Mouse (Mus musculus) neural tube, embryonic 12.5 days (tissue): Measurements from ENCODE around the gene 1700003E16Rik. TPM values are rescaled to one million over a fixed set of nuclear protein-coding genes. Genes with fewer than 3 reads are reported as not detected.

Experiments
- ATAC-seq: fragments of 200-750 bp; cut with Nextera tagmentation; 2 replicates; pipeline ENCODE4 v1.8.0; 2017; ENCODE audit warnings: low read depth, mild to moderate bottlenecking, moderate TSS enrichment, moderate library complexity; ENCODE audit not compliant: low FRiP score
- H3K27ac ChIP-seq: fragments of 300-500 bp; sonication (generic); 2 replicates; pipeline ENCODE4 v1.5.1; 2016
- H3K27me3 ChIP-seq: fragments of 300-500 bp; sonication (generic); replicated peaks from 2 replicates; pipeline ENCODE4 v1.6.1; 2016; ENCODE audit warnings: mild to moderate bottlenecking
- H3K36me3 ChIP-seq: fragments of 300-500 bp; sonication (generic); 2 replicates; pipeline ENCODE4 v1.6.1; 2016; ENCODE audit warnings: mild to moderate bottlenecking
- H3K4me1 ChIP-seq: fragments of 300-500 bp; sonication (generic); 2 replicates; pipeline ENCODE4 v1.6.1; 2016
- H3K4me2 ChIP-seq: fragments of 300-500 bp; sonication (generic); replicated peaks from 2 replicates; pipeline ENCODE4 v1.6.1; 2016; ENCODE audit warnings: mild to moderate bottlenecking
- H3K4me3 ChIP-seq: fragments of 300-500 bp; sonication (generic); 2 replicates; pipeline ENCODE4 v1.5.1; 2016
- H3K9ac ChIP-seq: fragments of 300-500 bp; sonication (generic); 2 replicates; pipeline ENCODE4 v1.6.1; 2016; ENCODE audit warnings: mild to moderate bottlenecking
- H3K9me3 ChIP-seq: fragments of 300-500 bp; sonication (generic); 2 replicates; pipeline ENCODE4 v1.6.1; 2016; ENCODE audit warnings: mild to moderate bottlenecking
- WGBS: fragments of 180-500 bp; shearing (Covaris S2); methylation state at CpG from one replicate; pipeline ENCODE4 v1.1.7; 2016; 5-methylcytosine and 5-hydroxymethylcytosine counted together
- polyA plus RNA-seq: library from polyadenylated mRNA; unstranded; fragments of >200 nt; fragmentation: Nextera tagmentation; extraction: Ambion mirVana; gene quantifications from 2 replicates; pipeline ENCODE4 v1.2.1, GENCODE M21; 2016

1700003E16Rik gene
- polyA plus RNA-seq, 1 experiment from 2014 or later = 2.6 TPM

GRCm38 (mm10) chr6:83197345-83198004 lies 41.3 kb downstream of the 1700003E16Rik start:
- no peaks in the 10 kb centered on the region for H3K9me3 ChIP-seq
- no peaks in the 10 kb centered on the region for H3K4me1 ChIP-seq
- WGBS = 41% methylated on average over 15 of the region's 15 CpGs
- ATAC-seq = peak; percentile 39; the same call in 1 of the 2 replicates
- H3K27me3 ChIP-seq = no peaks in the 10 kb centered on the region
- H3K36me3 ChIP-seq = peaks cover 87% of the 10 kb centered on the region
- no peak overlapping the region for H3K4me2 ChIP-seq
- no peak overlapping the region for H3K4me3 ChIP-seq
- H3K9ac ChIP-seq = no peak overlapping the region
- H3K27ac ChIP-seq = no peak overlapping the region

- H3K27me3 ChIP-seq = no peaks in the 10 kb centered on the region
- no peak overlapping the region for H3K4me3 ChIP-seq
- peaks cover 28% of the 10 kb centered on the region for H3K36me3 ChIP-seq
- no peak overlapping the region for H3K27ac ChIP-seq
- no peak overlapping the region for H3K4me2 ChIP-seq
- ATAC-seq = no peak
- WGBS = 89% methylated on average over 4 of the region's 4 CpGs
- no peaks in the 10 kb centered on the region for H3K9me3 ChIP-seq
- H3K4me1 ChIP-seq = no peaks in the 10 kb centered on the region
- no peak overlapping the region for H3K9ac ChIP-seq
Observed at GRCm38 (mm10) chr6:83203320-83203719, 47.1 kb downstream of the 1700003E16Rik start.

- no peaks in the 10 kb centered on the region for H3K9me3 ChIP-seq
- no peaks in the 10 kb centered on the region for H3K27me3 ChIP-seq
- no peak overlapping the region for H3K27ac ChIP-seq
- H3K9ac ChIP-seq = no peak overlapping the region
- H3K36me3 ChIP-seq = peaks cover 6% of the 10 kb centered on the region; the same call in 1 of the 2 replicates
- no peak for ATAC-seq
- H3K4me2 ChIP-seq = no peak overlapping the region
- H3K4me1 ChIP-seq = no peaks in the 10 kb centered on the region
- WGBS = 94% methylated on average over 3 of the region's 3 CpGs
- H3K4me3 ChIP-seq = no peak overlapping the region
Observed at GRCm38 (mm10) chr6:83205851-83206250, 49.6 kb downstream of the 1700003E16Rik start.

GRCm38 (mm10) chr6:83206321-83206720 lies 50.1 kb downstream of the 1700003E16Rik start:
- ATAC-seq = no peak
- Histone ChIP-seq H3K36me3 (0 out of 2 replicates have a peak, but pooled peaks cover under 1% of the 10 kb centered on the region), H3K4me1 (peaks cover 2% of the 10 kb centered on the region; the same call in 1 of the 2 replicates), H3K9me3 (no peaks in the 10 kb centered on the region), H3K4me3 (no peak overlapping the region), H3K27me3 (no peaks in the 10 kb centered on the region), H3K4me2 (no peak overlapping the region), H3K27ac (no peak overlapping the region), H3K9ac (no peak overlapping the region)
- WGBS = 82% methylated on average over 11 of the region's 11 CpGs

- 76% methylated on average over 9 of the region's 9 CpGs for WGBS
Observed at GRCm38 (mm10) chr6:83207361-83208049, 51.3 kb downstream of the 1700003E16Rik start.

GRCm38 (mm10) chr6:83208050-83208400 lies 51.8 kb downstream of the 1700003E16Rik start:
- Histone ChIP-seq H3K27ac (no peak overlapping the region), H3K9ac (no peak overlapping the region), H3K36me3 (no peaks in the 10 kb centered on the region), H3K4me2 (no peak overlapping the region), H3K4me1 (peaks cover 5% of the 10 kb centered on the region; the same call in 1 of the 2 replicates), H3K4me3 (no peak overlapping the region), H3K9me3 (no peaks in the 10 kb centered on the region), H3K27me3 (no peaks in the 10 kb centered on the region)
- WGBS = 83% methylated on average over 2 of the region's 2 CpGs
- ATAC-seq = no peak

More at GRCm38 (mm10) chr6:83207361-83208049, 51.3 kb downstream of the 1700003E16Rik start:
- Histone ChIP-seq H3K4me2 (no peak overlapping the region), H3K9me3 (no peaks in the 10 kb centered on the region), H3K36me3 (no peaks in the 10 kb centered on the region), H3K27me3 (no peaks in the 10 kb centered on the region), H3K4me1 (peaks cover 5% of the 10 kb centered on the region; the same call in 1 of the 2 replicates), H3K27ac (no peak overlapping the region), H3K9ac (no peak overlapping the region), H3K4me3 (no peak overlapping the region)
- no peak for ATAC-seq

- H3K9ac ChIP-seq = no peak overlapping the region
- H3K36me3 ChIP-seq = no peaks in the 10 kb centered on the region
- no peak overlapping the region for H3K27ac ChIP-seq
- no peak overlapping the region for H3K4me2 ChIP-seq
- H3K4me1 ChIP-seq = peaks cover 5% of the 10 kb centered on the region
- H3K27me3 ChIP-seq = no peaks in the 10 kb centered on the region
- ATAC-seq = no peak
- H3K9me3 ChIP-seq = no peaks in the 10 kb centered on the region
- no peak overlapping the region for H3K4me3 ChIP-seq
- WGBS = 63% methylated on average over 2 of the region's 2 CpGs
Observed at GRCm38 (mm10) chr6:83210495-83210894, 54.3 kb downstream of the 1700003E16Rik start.

GRCm38 (mm10) chr6:83211526-83211925 lies 55.3 kb downstream of the 1700003E16Rik start:
- no peaks in the 10 kb centered on the region for H3K36me3 ChIP-seq
- WGBS = 17% methylated on average over 5 of the region's 5 CpGs
- H3K4me2 ChIP-seq = no peak overlapping the region
- no peak overlapping the region for H3K9ac ChIP-seq
- ATAC-seq = no peak
- no peaks in the 10 kb centered on the region for H3K27me3 ChIP-seq
- peaks cover 5% of the 10 kb centered on the region for H3K4me1 ChIP-seq
- H3K9me3 ChIP-seq = no peaks in the 10 kb centered on the region
- H3K27ac ChIP-seq = no peak overlapping the region
- H3K4me3 ChIP-seq = no peak overlapping the region

Other genes with a start within 250 kb of the 1700003E16Rik start
- gene Sema4f, start 216.6 kb upstream of the 1700003E16Rik start, polyA plus RNA-seq = 12.9 and 15.1 TPM in 2 replicates
- gene M1ap, start 209.5 kb upstream of the 1700003E16Rik start, polyA plus RNA-seq = 0.49 TPM in 1 of 2 replicates, not detected in the other
- 5.8 and 6.5 TPM in 2 replicates for gene Dok1, start 122.9 kb upstream of the 1700003E16Rik start, polyA plus RNA-seq
- 9.1 and 9.4 TPM in 2 replicates for gene Loxl3, start 122.2 kb upstream of the 1700003E16Rik start, polyA plus RNA-seq
- gene Aup1, start 101.9 kb upstream of the 1700003E16Rik start, polyA plus RNA-seq = 158 and 167 TPM in 2 replicates
- 68.0 and 70.6 TPM in 2 replicates for gene Htra2, start 101.1 kb upstream of the 1700003E16Rik start, polyA plus RNA-seq
- gene Dqx1, start 98.6 kb upstream of the 1700003E16Rik start, polyA plus RNA-seq = 1.8 and 2.1 TPM in 2 replicates
- 27.0 and 42.3 TPM in 2 replicates for gene Tlx2, start 86.1 kb upstream of the 1700003E16Rik start, polyA plus RNA-seq
- gene Pcgf1, start 78.5 kb upstream of the 1700003E16Rik start, polyA plus RNA-seq = 43.6 and 52.3 TPM in 2 replicates
- 0.57 and 2.8 TPM in 2 replicates for gene Lbx2, start 70.0 kb upstream of the 1700003E16Rik start, polyA plus RNA-seq
- 2.7 and 4.3 TPM in 2 replicates for gene Ccdc142, start 54.8 kb upstream of the 1700003E16Rik start, polyA plus RNA-seq
- 4.8 and 5.1 TPM in 2 replicates for gene Gm42688, start 54.8 kb upstream of the 1700003E16Rik start, polyA plus RNA-seq
- gene Mrpl53, start 47.4 kb upstream of the 1700003E16Rik start, polyA plus RNA-seq = 124 and 128 TPM in 2 replicates
- 39.4 and 39.5 TPM in 2 replicates for gene Mogs, start 40.9 kb upstream of the 1700003E16Rik start, polyA plus RNA-seq
- gene Wbp1, start 34.8 kb upstream of the 1700003E16Rik start, polyA plus RNA-seq = 233 and 254 TPM in 2 replicates
- gene Ino80b, start 31.0 kb upstream of the 1700003E16Rik start, polyA plus RNA-seq = 17.6 and 18.7 TPM in 2 replicates
- gene Rtkn, start 20.9 kb upstream of the 1700003E16Rik start, polyA plus RNA-seq = 33.7 and 38.0 TPM in 2 replicates
- gene Wdr54, start within 50 bp of the 1700003E16Rik start, polyA plus RNA-seq = 11.5 and 13.5 TPM in 2 replicates
- gene Dctn1, start 9.5 kb downstream of the 1700003E16Rik start, polyA plus RNA-seq = 181 and 196 TPM in 2 replicates
- 0.18 and 0.34 TPM in 2 replicates for gene Slc4a5, start 63.4 kb downstream of the 1700003E16Rik start, polyA plus RNA-seq
- 30.8 and 33.1 TPM in 2 replicates for gene Mthfd2, start 169.5 kb downstream of the 1700003E16Rik start, polyA plus RNA-seq
- gene Mob1a, start 169.6 kb downstream of the 1700003E16Rik start, polyA plus RNA-seq = 46.4 and 48.5 TPM in 2 replicates
- gene Bola3, start 192.7 kb downstream of the 1700003E16Rik start, polyA plus RNA-seq = 92.1 and 93.5 TPM in 2 replicates